Mouse (Mus musculus) stomach, postnatal 0 days (tissue): ENCODE measurements around the gene Sult2b1.

Source experiments
- CTCF ChIP-seq: IDR thresholded peaks from 2 replicates; pipeline ENCODE4 v1.5.1; 2016; ENCODE audit warnings: antibody characterized with exemption, low read depth, mild to moderate bottlenecking, moderate library complexity
- EP300 ChIP-seq: optimal IDR thresholded peaks from 2 replicates; pipeline ENCODE3; 2016; ENCODE audit warnings: antibody characterized with exemption

DNA sequence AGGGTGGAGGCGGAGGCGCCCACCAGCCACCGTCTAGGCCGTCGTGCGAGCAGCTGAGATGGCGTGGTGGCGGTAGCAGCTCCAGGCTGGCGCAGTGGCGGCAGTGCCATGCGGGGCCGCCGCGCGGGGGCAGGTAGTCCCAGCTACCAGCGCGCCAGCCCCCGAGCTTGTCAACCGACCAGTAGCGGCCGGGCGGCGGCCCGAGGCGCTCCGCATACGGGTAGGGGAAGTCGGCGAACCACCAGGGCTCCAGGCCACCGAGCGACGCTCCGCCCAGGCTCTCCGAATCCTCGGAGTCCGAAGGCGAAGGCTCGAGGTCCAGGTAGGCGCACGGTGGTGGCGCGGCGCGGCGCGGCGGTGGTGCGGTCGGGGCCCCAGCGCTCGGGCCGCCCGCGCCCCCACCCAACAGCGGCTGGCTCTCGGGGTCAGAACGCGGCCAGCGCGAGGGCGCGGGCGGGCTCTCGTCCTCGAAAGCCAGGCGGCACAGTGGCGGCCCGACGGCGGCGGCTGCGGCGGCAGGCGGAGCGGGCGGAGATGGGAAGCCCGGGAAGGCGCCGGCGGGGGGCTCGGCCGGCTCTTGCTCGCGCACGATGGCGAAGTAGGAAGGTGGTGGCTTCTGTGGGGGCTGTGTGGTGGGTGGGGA, 48.8 kb upstream of the Sult2b1 start:
- TF ChIP-seq CTCF (no peak), EP300 (no peak)
